Mouse (Mus musculus): ENCODE results near the gene Gzmm. TPM values are rescaled to one million over a fixed set of nuclear protein-coding genes. Genes with fewer than 3 reads are reported as not detected.

Gzmm gene
- polyA plus RNA-seq, 1 experiment from 2014 or later, result 1.4 TPM

GRCm38 (mm10) chr10:79717640-79718357 lies 29.0 kb downstream of the Gzmm start:
- H3K4me2 ChIP-seq, result peak overlapping the region; percentile 94
- WGBS, result 2% methylated on average over 43 of the region's 43 CpGs
- no peaks in the 10 kb centered on the region for H3K36me3 ChIP-seq (ENCODE audit: poor library complexity, severe bottlenecking)
- H3K4me3 ChIP-seq, result peak overlapping the region; percentile 64
- peaks cover 16% of the 10 kb centered on the region for H3K4me1 ChIP-seq
- no peak for ATAC-seq
- H3K9ac ChIP-seq, result no peak overlapping the region
- H3K27me3 ChIP-seq, result peaks cover 58% of the 10 kb centered on the region
- H3K27ac ChIP-seq, result no peak overlapping the region
- H3K9me3 ChIP-seq (replicated peaks), result no peaks in the 10 kb centered on the region

GRCm38 (mm10) chr10:79721089-79721488 lies 32.3 kb downstream of the Gzmm start:
- 67% methylated on average over 5 of the region's 5 CpGs for WGBS
- no peak overlapping the region for H3K9ac ChIP-seq
- no peak overlapping the region for H3K4me2 ChIP-seq
- H3K36me3 ChIP-seq (ENCODE audit: poor library complexity, severe bottlenecking), result no peaks in the 10 kb centered on the region
- peaks cover 15% of the 10 kb centered on the region for H3K4me1 ChIP-seq
- no peak overlapping the region for H3K4me3 ChIP-seq
- no peaks in the 10 kb centered on the region for H3K9me3 ChIP-seq (replicated peaks)
- peaks cover 42% of the 10 kb centered on the region for H3K27me3 ChIP-seq
- no peak for ATAC-seq
- no peak overlapping the region for H3K27ac ChIP-seq

- WGBS, result 57% methylated on average over 6 of the region's 6 CpGs
These were observed 34.2 kb downstream of the Gzmm start for GRCm38 (mm10) chr10:79723047-79723446.

GRCm38 (mm10) chr10:79723692-79724091 lies 34.9 kb downstream of the Gzmm start:
- Histone ChIP-seq H3K27me3 (peaks cover 15% of the 10 kb centered on the region), H3K36me3 (ENCODE audit: poor library complexity, severe bottlenecking) (no peaks in the 10 kb centered on the region), H3K4me2 (no peak overlapping the region), H3K9ac (no peak overlapping the region), H3K4me1 (no peaks in the 10 kb centered on the region), H3K4me3 (no peak overlapping the region), H3K9me3 (replicated peaks) (no peaks in the 10 kb centered on the region), H3K27ac (no peak overlapping the region)
- 87% methylated on average over 7 of the region's 7 CpGs for WGBS
- no peak for ATAC-seq

More at GRCm38 (mm10) chr10:79723047-79723446, 34.2 kb downstream of the Gzmm start:
- H3K27me3 ChIP-seq, result peaks cover 22% of the 10 kb centered on the region
- no peaks in the 10 kb centered on the region for H3K36me3 ChIP-seq (ENCODE audit: poor library complexity, severe bottlenecking)
- H3K27ac ChIP-seq, result no peak overlapping the region
- no peaks in the 10 kb centered on the region for H3K4me1 ChIP-seq
- no peak overlapping the region for H3K4me3 ChIP-seq
- ATAC-seq, result no peak
- no peaks in the 10 kb centered on the region for H3K9me3 ChIP-seq (replicated peaks)
- no peak overlapping the region for H3K4me2 ChIP-seq
- H3K9ac ChIP-seq, result no peak overlapping the region

- no peaks in the 10 kb centered on the region for H3K27me3 ChIP-seq
- H3K9me3 ChIP-seq (replicated peaks), result no peaks in the 10 kb centered on the region
- ATAC-seq, result no peak
- H3K4me2 ChIP-seq, result no peak overlapping the region
- H3K36me3 ChIP-seq (ENCODE audit: poor library complexity, severe bottlenecking), result no peaks in the 10 kb centered on the region
- H3K4me1 ChIP-seq, result 0 out of 2 replicates have a peak, but pooled peaks cover 5% of the 10 kb centered on the region
- no peak overlapping the region for H3K4me3 ChIP-seq
- H3K9ac ChIP-seq, result no peak overlapping the region
- WGBS, result 37% methylated on average over 11 of the region's 11 CpGs
- H3K27ac ChIP-seq, result no peak overlapping the region
These were observed 37.3 kb downstream of the Gzmm start for GRCm38 (mm10) chr10:79726090-79726489.

GRCm38 (mm10) chr10:79728323-79729249 lies 39.8 kb downstream of the Gzmm start:
- Histone ChIP-seq H3K27me3 (no peaks in the 10 kb centered on the region), H3K9me3 (replicated peaks) (no peaks in the 10 kb centered on the region), H3K4me2 (no peak overlapping the region), H3K4me3 (no peak overlapping the region), H3K9ac (no peak overlapping the region), H3K27ac (no peak overlapping the region), H3K36me3 (ENCODE audit: poor library complexity, severe bottlenecking) (peaks cover 10% of the 10 kb centered on the region), H3K4me1 (0 out of 2 replicates have a peak, but pooled peaks cover 5% of the 10 kb centered on the region)
- ATAC-seq, result no peak
- WGBS, result 75% methylated on average over 28 of the region's 28 CpGs

- 0 out of 2 replicates have a peak, but pooled peaks have one; percentile 31 for ATAC-seq
- Histone ChIP-seq H3K27ac (no peak overlapping the region), H3K4me3 (no peak overlapping the region), H3K9me3 (replicated peaks) (no peaks in the 10 kb centered on the region), H3K4me1 (0 out of 2 replicates have a peak, but pooled peaks cover 5% of the 10 kb centered on the region), H3K27me3 (no peaks in the 10 kb centered on the region), H3K36me3 (ENCODE audit: poor library complexity, severe bottlenecking) (peaks cover 18% of the 10 kb centered on the region), H3K4me2 (no peak overlapping the region), H3K9ac (no peak overlapping the region)
- WGBS, result 84% methylated on average over 13 of the region's 13 CpGs
These were observed 40.6 kb downstream of the Gzmm start for GRCm38 (mm10) chr10:79729357-79729965.

GRCm38 (mm10) chr10:79732500-79732899 lies 43.7 kb downstream of the Gzmm start:
- 87% methylated on average over 1 of the region's 1 CpGs for WGBS
- Histone ChIP-seq H3K9ac (no peak overlapping the region), H3K4me3 (no peak overlapping the region), H3K36me3 (ENCODE audit: poor library complexity, severe bottlenecking) (peaks cover 49% of the 10 kb centered on the region), H3K4me1 (0 out of 2 replicates have a peak, but pooled peaks cover 8% of the 10 kb centered on the region), H3K27me3 (peaks cover 19% of the 10 kb centered on the region), H3K9me3 (replicated peaks) (0 out of 2 replicates have a peak, but pooled peaks cover 2% of the 10 kb centered on the region), H3K27ac (no peak overlapping the region), H3K4me2 (no peak overlapping the region)
- no peak for ATAC-seq

- H3K4me1 ChIP-seq, result 0 out of 2 replicates have a peak, but pooled peaks cover 8% of the 10 kb centered on the region
- 97% methylated on average over 15 of the region's 15 CpGs for WGBS
- no peak for ATAC-seq
- H3K27me3 ChIP-seq, result peaks cover 19% of the 10 kb centered on the region
- peaks cover 13% of the 10 kb centered on the region for H3K9me3 ChIP-seq (replicated peaks)
- peaks cover 62% of the 10 kb centered on the region for H3K36me3 ChIP-seq (ENCODE audit: poor library complexity, severe bottlenecking)
- H3K4me2 ChIP-seq, result no peak overlapping the region
- no peak overlapping the region for H3K4me3 ChIP-seq
- H3K27ac ChIP-seq, result no peak overlapping the region
- H3K9ac ChIP-seq, result no peak overlapping the region
These were observed 45.0 kb downstream of the Gzmm start for GRCm38 (mm10) chr10:79733847-79734246.

GRCm38 (mm10) chr10:79735361-79735760 lies 46.5 kb downstream of the Gzmm start:
- H3K9me3 ChIP-seq (replicated peaks), result peaks cover 28% of the 10 kb centered on the region
- WGBS, result 29% methylated on average over 48 of the region's 52 CpGs
- peaks cover 77% of the 10 kb centered on the region for H3K36me3 ChIP-seq (ENCODE audit: poor library complexity, severe bottlenecking)
- no peak for ATAC-seq
- H3K4me3 ChIP-seq, result no peak overlapping the region
- H3K4me2 ChIP-seq, result 0 out of 2 replicates have a peak overlapping the region, but pooled peaks have one; percentile 5
- no peak overlapping the region for H3K27ac ChIP-seq
- H3K4me1 ChIP-seq, result 0 out of 2 replicates have a peak, but pooled peaks cover 3% of the 10 kb centered on the region
- H3K27me3 ChIP-seq, result peaks cover 19% of the 10 kb centered on the region
- no peak overlapping the region for H3K9ac ChIP-seq

GRCm38 (mm10) chr10:79736706-79737105 lies 47.9 kb downstream of the Gzmm start:
- H3K4me2 ChIP-seq, result no peak overlapping the region
- H3K27ac ChIP-seq, result no peak overlapping the region
- H3K27me3 ChIP-seq, result peaks cover 19% of the 10 kb centered on the region
- H3K36me3 ChIP-seq (ENCODE audit: poor library complexity, severe bottlenecking), result peaks cover 91% of the 10 kb centered on the region
- H3K4me3 ChIP-seq, result no peak overlapping the region
- H3K9ac ChIP-seq, result no peak overlapping the region
- peaks cover 32% of the 10 kb centered on the region for H3K9me3 ChIP-seq (replicated peaks)
- no peak for ATAC-seq
- 0 out of 2 replicates have a peak, but pooled peaks cover 3% of the 10 kb centered on the region for H3K4me1 ChIP-seq
- WGBS, result 93% methylated on average over 14 of the region's 14 CpGs

All from forebrain, embryonic 13.5 days (tissue).